Mouse (Mus musculus) stomach, embryonic 14.5 days (tissue): ENCODE data around the gene Rbpms2. TPM values are rescaled to one million over a fixed set of nuclear protein-coding genes. Genes with fewer than 3 reads are reported as not detected.

Experiments used
- ATAC-seq: fragments of 200-750 bp; cut with Nextera tagmentation; 2 replicates; pipeline ENCODE4 v1.8.0; 2017; ENCODE audit warnings: low read depth, moderate TSS enrichment; ENCODE audit not compliant: insufficient number of reproducible peaks, insufficient read depth, low FRiP score
- H3K27ac ChIP-seq: fragments of 300-500 bp; sonication (generic); 2 replicates; pipeline ENCODE4 v1.5.1; 2014; ENCODE audit warnings: mild to moderate bottlenecking, low read length, moderate library complexity, mixed read lengths
- H3K27me3 ChIP-seq: fragments of 300-500 bp; sonication (generic); 2 replicates; pipeline ENCODE4 v1.6.1; 2014; ENCODE audit warnings: low read length, control low read depth, mixed read lengths; ENCODE audit not compliant: control insufficient read depth, insufficient read depth
- H3K36me3 ChIP-seq: fragments of 300-500 bp; sonication (generic); 2 replicates; pipeline ENCODE4 v1.6.1; 2014; ENCODE audit warnings: mild to moderate bottlenecking, control low read depth, low read length, moderate library complexity, mixed read lengths; ENCODE audit not compliant: control insufficient read depth, insufficient read depth
- H3K4me1 ChIP-seq: fragments of 300-500 bp; sonication (generic); 2 replicates; pipeline ENCODE4 v1.6.1; 2014; ENCODE audit warnings: low read length, control low read depth, mixed read lengths; ENCODE audit not compliant: control insufficient read depth, insufficient read depth
- H3K4me2 ChIP-seq: fragments of 300-500 bp; sonication (generic); replicated peaks from 2 replicates; pipeline ENCODE4 v1.6.1; 2014; ENCODE audit warnings: low read depth, low read length, control low read depth
- H3K4me3 ChIP-seq: fragments of 300-500 bp; sonication (generic); 2 replicates; pipeline ENCODE4 v1.5.1; 2014; ENCODE audit warnings: low read depth, low read length, control low read depth
- H3K9ac ChIP-seq: fragments of 300-500 bp; sonication (generic); replicated peaks from 2 replicates; pipeline ENCODE4 v1.6.1; 2014; ENCODE audit warnings: low read depth, mild to moderate bottlenecking, control low read depth, low read length, moderate library complexity, mixed read lengths
- H3K9me3 ChIP-seq: fragments of 300-500 bp; sonication (generic); 2 replicates; pipeline ENCODE4 v1.6.1; 2016; ENCODE audit warnings: low read depth, low read length, control low read depth; ENCODE audit not compliant: control insufficient read depth
- WGBS: fragments of 180-500 bp; shearing (Covaris S2); extraction: QIAGEN DNeasy Blood & Tissue Kit; methylation state at CpG from one replicate; pipeline ENCODE4 v1.1.7; 2014; 5-methylcytosine and 5-hydroxymethylcytosine counted together
- polyA plus RNA-seq: library from polyadenylated mRNA; unstranded; fragments of >200 nt; fragmentation: Nextera tagmentation; extraction: Ambion mirVana; gene quantifications from 2 replicates; pipeline ENCODE4 v1.2.1, GENCODE M21; 2014

Gene Rbpms2
- polyA plus RNA-seq, 1 experiment from 2014 or later = 32.5 TPM

- H3K36me3 ChIP-seq = no peaks in the 10 kb centered on the region
- H3K4me3 ChIP-seq = peak overlapping the region; percentile 82
- 0 out of 2 replicates have a peak, but pooled peaks cover 2% of the 10 kb centered on the region for H3K27me3 ChIP-seq
- H3K4me2 ChIP-seq = peak overlapping the region; percentile 95
- no peaks in the 10 kb centered on the region for H3K9me3 ChIP-seq
- under 1% methylated on average over 55 of the region's 83 CpGs for WGBS
- H3K9ac ChIP-seq = peak overlapping the region; percentile 73
- peak overlapping the region; percentile 72 for H3K27ac ChIP-seq
- H3K4me1 ChIP-seq = 0 out of 2 replicates have a peak, but pooled peaks cover 8% of the 10 kb centered on the region
- ATAC-seq = peak; percentile 90
These were observed 551 bp downstream of the Rbpms2 start for GRCm38 (mm10) chr9:65629767-65630630.

- Histone ChIP-seq H3K4me3 (peak overlapping the region; percentile 82), H3K27ac (peak overlapping the region; percentile 72; the same call in 1 of the 2 replicates), H3K27me3 (0 out of 2 replicates have a peak, but pooled peaks cover 2% of the 10 kb centered on the region), H3K36me3 (no peaks in the 10 kb centered on the region), H3K4me2 (peak overlapping the region; percentile 95), H3K9me3 (no peaks in the 10 kb centered on the region), H3K4me1 (0 out of 2 replicates have a peak, but pooled peaks cover 8% of the 10 kb centered on the region), H3K9ac (peak overlapping the region; percentile 73)
- WGBS = 1% methylated on average over 63 of the region's 78 CpGs
- ATAC-seq = peak; percentile 68; the same call in 1 of the 2 replicates
These were observed 1.3 kb downstream of the Rbpms2 start for GRCm38 (mm10) chr9:65630631-65631353.

- Histone ChIP-seq H3K27ac (no peak overlapping the region), H3K9me3 (no peaks in the 10 kb centered on the region), H3K27me3 (0 out of 2 replicates have a peak, but pooled peaks cover 2% of the 10 kb centered on the region), H3K4me1 (0 out of 2 replicates have a peak, but pooled peaks cover 8% of the 10 kb centered on the region), H3K4me3 (peak overlapping the region; percentile 82), H3K36me3 (no peaks in the 10 kb centered on the region), H3K9ac (peak overlapping the region; percentile 73), H3K4me2 (peak overlapping the region; percentile 95)
- ATAC-seq = no peak
- WGBS = 28% methylated on average over 16 of the region's 16 CpGs
These were observed 2.0 kb downstream of the Rbpms2 start for GRCm38 (mm10) chr9:65631354-65632021.

GRCm38 (mm10) chr9:65635766-65636165 is 6.3 kb downstream of the Rbpms2 start:
- Histone ChIP-seq H3K36me3 (no peaks in the 10 kb centered on the region), H3K27me3 (0 out of 2 replicates have a peak, but pooled peaks cover 2% of the 10 kb centered on the region), H3K9me3 (no peaks in the 10 kb centered on the region), H3K27ac (no peak overlapping the region), H3K9ac (no peak overlapping the region), H3K4me1 (0 out of 2 replicates have a peak, but pooled peaks cover 4% of the 10 kb centered on the region), H3K4me2 (no peak overlapping the region), H3K4me3 (no peak overlapping the region)
- ATAC-seq = no peak
- 84% methylated on average over 1 of the region's 1 CpGs for WGBS

GRCm38 (mm10) chr9:65636926-65637325 is 7.5 kb downstream of the Rbpms2 start:
- no peak overlapping the region for H3K4me3 ChIP-seq
- no peak overlapping the region for H3K9ac ChIP-seq
- H3K4me2 ChIP-seq = no peak overlapping the region
- no peaks in the 10 kb centered on the region for H3K9me3 ChIP-seq
- peaks cover 6% of the 10 kb centered on the region; the same call in 1 of the 2 replicates for H3K4me1 ChIP-seq
- no peaks in the 10 kb centered on the region for H3K27me3 ChIP-seq
- H3K36me3 ChIP-seq = no peaks in the 10 kb centered on the region
- 85% methylated on average over 4 of the region's 4 CpGs for WGBS
- H3K27ac ChIP-seq = no peak overlapping the region
- no peak for ATAC-seq

GRCm38 (mm10) chr9:65639065-65639464 is 9.6 kb downstream of the Rbpms2 start:
- peaks cover 7% of the 10 kb centered on the region; the same call in 1 of the 2 replicates for H3K4me1 ChIP-seq
- H3K4me3 ChIP-seq = no peak overlapping the region
- WGBS = 56% methylated on average over 5 of the region's 5 CpGs
- no peak overlapping the region for H3K27ac ChIP-seq
- H3K27me3 ChIP-seq = no peaks in the 10 kb centered on the region
- no peak for ATAC-seq
- no peak overlapping the region for H3K4me2 ChIP-seq
- H3K9me3 ChIP-seq = no peaks in the 10 kb centered on the region
- H3K9ac ChIP-seq = no peak overlapping the region
- H3K36me3 ChIP-seq = no peaks in the 10 kb centered on the region

GRCm38 (mm10) chr9:65640838-65641410 is 11.5 kb downstream of the Rbpms2 start:
- Histone ChIP-seq H3K4me3 (no peak overlapping the region), H3K36me3 (no peaks in the 10 kb centered on the region), H3K27me3 (no peaks in the 10 kb centered on the region), H3K27ac (no peak overlapping the region), H3K9me3 (no peaks in the 10 kb centered on the region), H3K4me2 (no peak overlapping the region), H3K4me1 (peaks cover 7% of the 10 kb centered on the region; the same call in 1 of the 2 replicates), H3K9ac (no peak overlapping the region)
- ATAC-seq = no peak
- 18% methylated on average over 5 of the region's 5 CpGs for WGBS
